Comparison of ENCODE assay signal across 16 mouse cellular contexts in the genomic region with DNA sequence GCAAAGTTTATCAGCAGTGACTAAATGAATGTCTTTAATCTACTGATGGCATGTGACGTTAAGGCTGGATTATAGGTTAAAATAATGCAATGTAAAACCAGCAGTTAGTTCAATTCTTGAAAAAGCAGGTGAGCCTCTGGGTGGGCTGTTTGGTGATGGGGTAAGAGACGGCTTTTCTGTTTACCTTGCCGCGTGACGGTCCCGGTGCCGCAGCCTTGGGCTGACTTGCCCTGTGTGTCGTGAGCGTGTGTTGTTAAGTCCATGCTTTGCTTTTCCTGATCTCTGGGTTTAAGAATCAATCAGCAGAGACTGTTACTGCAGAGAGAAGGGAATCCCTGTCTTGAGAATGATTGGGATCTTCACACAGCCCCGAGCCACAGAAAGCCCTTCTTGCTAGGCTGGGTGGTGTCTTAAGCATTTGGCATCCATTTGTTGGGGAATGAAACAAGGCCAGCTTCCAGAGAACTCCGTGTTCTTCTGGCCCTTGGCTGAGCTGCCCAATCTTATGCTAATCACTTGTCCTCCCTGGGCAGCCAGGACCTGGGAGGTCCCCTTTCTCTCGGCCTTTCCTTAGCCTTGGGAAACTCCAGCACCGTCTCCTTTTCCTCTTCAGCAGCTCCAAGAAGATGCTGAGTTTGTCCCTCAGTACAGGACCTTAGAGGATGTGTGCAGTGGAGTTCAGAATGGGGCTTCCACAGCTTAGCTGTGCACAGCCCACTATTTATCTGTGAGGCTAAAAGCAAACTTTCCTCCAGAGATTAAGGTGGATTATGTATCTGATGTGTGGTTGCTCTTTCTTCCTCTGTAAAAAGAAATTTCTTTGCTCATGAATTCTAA. TPM values are rescaled to one million over a fixed set of nuclear protein-coding genes. Genes with fewer than 3 reads are reported as not detected.
DNase-seq lines count a peak whose midpoint lies in the region; ATAC-seq and TF ChIP-seq lines count a peak whose summit lies in the region.
"Had no signal": no experiment of that assay in that cellular context is flagged by ENCODE, and none has a peak within 500 bp of the region (broad histone marks: within the 10 kb centered on the region; RNA-seq: fewer than 3 reads in every experiment).

No protein-coding gene starts in this region.

- no peak for TF ChIP-seq CTCF in G1E (IDR thresholded peaks at IDR 0.05; ENCODE audit: low read depth, low read length)

- ATAC-seq in G1E (ENCODE audit: extremely low read depth, insufficient number of reproducible peaks, low FRiP score, poor library complexity, severe bottlenecking), result peak; percentile 46; the same call in 1 of the 2 replicates
- peak; percentile 26 for ATAC-seq in megakaryocyte progenitor cell, adult 5-6 weeks (replicated peaks; ENCODE audit: poor library complexity)
- ATAC-seq: inflammation-experienced regulatory T-cells, adult 6 months had no signal

- DNase-seq in heart, adult 8-10 months (ENCODE audit: low spot score), result peak; percentile 33
- no peak for DNase-seq in heart, postnatal 14 days
- DNase-seq in G1E (ENCODE audit: low spot score), result no peak
- DNase-seq in brain, adult 2 months (ENCODE audit: low read depth, low spot score), result peak; percentile 10
- no peak for DNase-seq in lung, postnatal 4 days
- no peak for DNase-seq in adrenal gland, adult 18-20 months (ENCODE audit: low spot score in 2 of 2)
- DNase-seq: cerebellum, postnatal 25 days; gastrocnemius, postnatal 36 days; lung, adult 18-20 months; retina, postnatal 1 day; thymus, postnatal 36 days had no signal

- H3K36me3 ChIP-seq in G1E (replicated peaks), result peaks cover 75% of the 10 kb centered on the region

- H3K9me3 ChIP-seq in G1E (replicated peaks), result no peaks in the 10 kb centered on the region

- H3K4me1 ChIP-seq in G1E (ENCODE audit: insufficient read depth, low read depth, low read length), result peaks cover 48% of the 10 kb centered on the region

- peak overlapping the region; percentile 34; the same call in 1 of the 2 replicates for H3K4me3 ChIP-seq in G1E (ENCODE audit: low read depth, low read length)

- no peaks in the 10 kb centered on the region for H3K27me3 ChIP-seq in G1E (ENCODE audit: insufficient read depth, low read length)

- intact Hi-C loops in heart, postnatal 14 days (cut with DNase I), result no loop called here

RNA-seq across cellular contexts. Expression of a gene that starts 15.3 kb away (rescaled TPM):
- not detected for total RNA-seq in heart, adult 8-10 months (2022)
- not detected for total RNA-seq in heart, postnatal 14 days (2021)
- total RNA-seq in G1E (2014; fragmentation: Nextera tagmentation) (not detected in 2 replicates), G1E (2017) (not detected in 2 replicates)
- polyA plus RNA-seq in G1E (2012), result not detected in 2 replicates
- not detected in 2 replicates for total RNA-seq in megakaryocyte progenitor cell, adult 5-6 weeks (2015)
- total RNA-seq in megakaryocyte progenitor cell, adult 5-6 weeks (2017), result not detected in 2 replicates
- not detected for total RNA-seq in adrenal gland, adult 18-20 months (2021)
- total RNA-seq: left cerebral cortex, postnatal 10 days had no signal
- polyA plus RNA-seq: heart, embryonic 16.5 days; inflammation-experienced regulatory T-cells, adult 6 months; large intestine, adult 2 months had no signal

RNA-seq across cellular contexts. Expression of a gene that starts 16.0 kb away (rescaled TPM):
- 10 to 100 TPM; 53.8 to 58.9 (median 56.7) TPM for total RNA-seq in heart, adult 8-10 months (2022)
- total RNA-seq in heart, postnatal 14 days (2021), result 10 to 100 TPM; 42.1 to 43.0 TPM
- total RNA-seq in G1E (2014; fragmentation: Nextera tagmentation), result 61.9 and 65.6 TPM in 2 replicates
- 66.7 and 71.6 TPM in 2 replicates for total RNA-seq in G1E (2017)
- 116 and 139 TPM in 2 replicates for polyA plus RNA-seq in G1E (2012)
- total RNA-seq in megakaryocyte progenitor cell, adult 5-6 weeks (2015), result 26.1 and 27.6 TPM in 2 replicates
- 54.8 and 64.6 TPM in 2 replicates for total RNA-seq in megakaryocyte progenitor cell, adult 5-6 weeks (2017)
- 10 to 100 TPM; 56.9 to 61.9 TPM for total RNA-seq in adrenal gland, adult 18-20 months (2021)

RNA-seq across cellular contexts. Expression of a gene that starts 40.4 kb away (rescaled TPM):
- 10 to 100 TPM; 26.5 to 30.0 (median 27.4) TPM for total RNA-seq in heart, adult 8-10 months (2022)
- total RNA-seq in heart, postnatal 14 days (2021), result 10 to 100 TPM; 26.7 to 32.7 TPM
- total RNA-seq in G1E (2014; fragmentation: Nextera tagmentation) (9.2 and 11.7 TPM in 2 replicates), G1E (2017) (9.0 and 9.5 TPM in 2 replicates)
- polyA plus RNA-seq in G1E (2012), result 0.47 and 0.82 TPM in 2 replicates
- 76.9 and 81.8 TPM in 2 replicates for total RNA-seq in megakaryocyte progenitor cell, adult 5-6 weeks (2015)
- total RNA-seq in megakaryocyte progenitor cell, adult 5-6 weeks (2017), result 90.0 and 93.6 TPM in 2 replicates
- total RNA-seq in adrenal gland, adult 18-20 months (2021), result 10 to 100 TPM; 61.8 to 73.0 TPM

RNA-seq across cellular contexts. Expression of a gene that starts 51.4 kb away (rescaled TPM):
- 100 to 1,000 TPM; 165 to 223 (median 203) TPM for total RNA-seq in heart, adult 8-10 months (2022)
- total RNA-seq in heart, postnatal 14 days (2021), result 100 to 1,000 TPM; 335 to 337 TPM
- total RNA-seq in G1E (2014; fragmentation: Nextera tagmentation) (not detected in 2 replicates), G1E (2017) (not detected in 2 replicates)
- polyA plus RNA-seq in G1E (2012), result not detected in 2 replicates
- not detected in 2 replicates for total RNA-seq in megakaryocyte progenitor cell, adult 5-6 weeks (2015)
- not detected in 2 replicates for total RNA-seq in megakaryocyte progenitor cell, adult 5-6 weeks (2017)
- 10 to 100 TPM; 35.4 to 50.2 TPM for total RNA-seq in adrenal gland, adult 18-20 months (2021)
- polyA plus RNA-seq: inflammation-experienced regulatory T-cells, adult 6 months had no signal

Comparison
In these comparisons a context has a peak if more than half of its experiments do, and no peak if none do; other contexts are left out.
1. DNase-seq: peak in heart, adult 8-10 months (single experiment) and brain, adult 2 months (single experiment); none in heart, postnatal 14 days (0 of 2), G1E (single experiment), lung, postnatal 4 days (0 of 2) and adrenal gland, adult 18-20 months (0 of 2).